Mouse (Mus musculus): ENCODE measurements around the gene Txnrd2.

Txnrd2 gene

GRCm38 (mm10) chr16:18426215-18426791 is at the start of gene Txnrd2:
TSS of gene Txnrd2 (plus strand) at chr16:18426384.
- DNase-seq, result peak; percentile 82

GRCm38 (mm10) chr16:18377203-18377602 is 49.0 kb upstream of the Txnrd2 start:
- DNase-seq, result peak; percentile 56

GRCm38 (mm10) chr16:18378489-18378888 is 47.7 kb upstream of the Txnrd2 start:
- no peak for DNase-seq

GRCm38 (mm10) chr16:18379338-18380001 is 46.7 kb upstream of the Txnrd2 start:
- DNase-seq, result no peak

GRCm38 (mm10) chr16:18380495-18381063 is 45.6 kb upstream of the Txnrd2 start:
- peak; percentile 89 for DNase-seq

- peak; percentile 82 for DNase-seq
Observed at GRCm38 (mm10) chr16:18381621-18382258, 44.4 kb upstream of the Txnrd2 start.

GRCm38 (mm10) chr16:18383045-18383726 is 43.0 kb upstream of the Txnrd2 start:
- no peak for DNase-seq

- peak; percentile 53 for DNase-seq
Observed at GRCm38 (mm10) chr16:18383756-18384155, 42.4 kb upstream of the Txnrd2 start.

- no peak for DNase-seq
Observed at GRCm38 (mm10) chr16:18384211-18384610, 42.0 kb upstream of the Txnrd2 start.

GRCm38 (mm10) chr16:18384659-18385058 is 41.5 kb upstream of the Txnrd2 start:
- no peak for DNase-seq

- DNase-seq, result no peak
Observed at GRCm38 (mm10) chr16:18385411-18385810, 40.8 kb upstream of the Txnrd2 start.

GRCm38 (mm10) chr16:18386451-18386850 is 39.7 kb upstream of the Txnrd2 start:
- no peak for DNase-seq

- no peak for DNase-seq
Observed at GRCm38 (mm10) chr16:18386972-18387371, 39.2 kb upstream of the Txnrd2 start.

- no peak for DNase-seq
Observed at GRCm38 (mm10) chr16:18387704-18388582, 38.2 kb upstream of the Txnrd2 start.

GRCm38 (mm10) chr16:18388583-18389435 is 37.4 kb upstream of the Txnrd2 start:
- DNase-seq, result no peak

- DNase-seq, result no peak
Observed at GRCm38 (mm10) chr16:18390399-18390798, 35.8 kb upstream of the Txnrd2 start.

- DNase-seq, result no peak
Observed at GRCm38 (mm10) chr16:18391127-18391526, 35.1 kb upstream of the Txnrd2 start.

- DNase-seq, result no peak
Observed at GRCm38 (mm10) chr16:18391728-18392127, 34.5 kb upstream of the Txnrd2 start.

- peak; percentile 92 for DNase-seq
Observed at GRCm38 (mm10) chr16:18392469-18393426, 33.4 kb upstream of the Txnrd2 start.

- DNase-seq, result no peak
Observed at GRCm38 (mm10) chr16:18393595-18393994, 32.6 kb upstream of the Txnrd2 start.

All from embryo, embryonic 11 days (tissue).